Mouse (Mus musculus) liver, adult 2 months (tissue): ENCODE measurements around the gene Spin1. TPM values are rescaled to one million over a fixed set of nuclear protein-coding genes. Genes with fewer than 3 reads are reported as not detected.

Experiments used
- DNase-seq: peaks from one replicate; pipeline ENCODE4 v3.0.0-alpha.2; 2011; ENCODE audit warnings: low read depth, low spot score; ENCODE audit errors: extremely low read depth
- H3K27ac ChIP-seq: fragments of 200-500 bp; replicated peaks from 2 replicates; pipeline ENCODE4 v1.5.1; 2012; ENCODE audit warnings: low read depth, mild to moderate bottlenecking, control low read depth, inconsistent platforms, low read length; ENCODE audit not compliant: insufficient read depth
- H3K27me3 ChIP-seq: fragments of 200-500 bp; 2 replicates; pipeline ENCODE4 v1.6.1; 2012; ENCODE audit warnings: mild to moderate bottlenecking, moderate library complexity, low read length, inconsistent platforms; ENCODE audit not compliant: control insufficient read depth, insufficient read depth
- H3K36me3 ChIP-seq: fragments of 200-500 bp; 2 replicates; pipeline ENCODE4 v1.6.1; 2012; ENCODE audit warnings: low read length, inconsistent platforms; ENCODE audit not compliant: control insufficient read depth, insufficient read depth
- H3K4me1 ChIP-seq: fragments of 200-500 bp; 2 replicates; pipeline ENCODE4 v1.6.1; 2011; ENCODE audit warnings: low read length; ENCODE audit not compliant: control insufficient read depth, insufficient read depth
- H3K4me3 ChIP-seq: fragments of 200-500 bp; 2 replicates; pipeline ENCODE4 v1.5.1; 2011; ENCODE audit warnings: low read depth, mild to moderate bottlenecking, control low read depth, low read length, moderate library complexity; ENCODE audit not compliant: insufficient read depth
- H3K79me2 ChIP-seq: fragments of 200-500 bp; 2 replicates; pipeline ENCODE4 v1.6.1; 2012; ENCODE audit warnings: inconsistent platforms, mild to moderate bottlenecking, low read length, moderate library complexity; ENCODE audit not compliant: control insufficient read depth, insufficient read depth
- H3K9ac ChIP-seq: fragments of 200-500 bp; 2 replicates; pipeline ENCODE4 v1.6.1; 2012; ENCODE audit warnings: low read depth, mild to moderate bottlenecking, control low read depth, inconsistent platforms, low read length
- CTCF ChIP-seq: fragments of 200-500 bp; IDR thresholded peaks from 2 replicates; pipeline ENCODE4 v1.5.1; 2011; ENCODE audit warnings: low read depth, low read length, control low read depth
- POLR2A ChIP-seq: fragments of 200-500 bp; IDR thresholded peaks from 2 replicates; pipeline ENCODE4 v1.6.1; 2011; ENCODE audit warnings: low read length, control low read depth; ENCODE audit not compliant: insufficient read depth; ENCODE audit errors: extremely low read depth
- WGBS: fragments of 180-500 bp; shearing (Covaris S2); methylation state at CpG from one replicate; pipeline ENCODE4 v1.1.7; 2018; 5-methylcytosine and 5-hydroxymethylcytosine counted together
- polyA plus RNA-seq: library from polyadenylated mRNA; depleted of rRNA; stranded (reverse); fragments of >200 nt; gene quantifications from 2 replicates; pipeline ENCODE4 v1.2.3, GENCODE M21; 2012
- total RNA-seq: library from RNA; depleted of rRNA; stranded (reverse); fragments of >200 nt; gene quantifications from 2 replicates; pipeline ENCODE4 v1.2.3, GENCODE M21; 2014

Gene Spin1
- total and polyA plus RNA-seq, 2 experiments: 17.1 to 39.5 TPM

DNA sequence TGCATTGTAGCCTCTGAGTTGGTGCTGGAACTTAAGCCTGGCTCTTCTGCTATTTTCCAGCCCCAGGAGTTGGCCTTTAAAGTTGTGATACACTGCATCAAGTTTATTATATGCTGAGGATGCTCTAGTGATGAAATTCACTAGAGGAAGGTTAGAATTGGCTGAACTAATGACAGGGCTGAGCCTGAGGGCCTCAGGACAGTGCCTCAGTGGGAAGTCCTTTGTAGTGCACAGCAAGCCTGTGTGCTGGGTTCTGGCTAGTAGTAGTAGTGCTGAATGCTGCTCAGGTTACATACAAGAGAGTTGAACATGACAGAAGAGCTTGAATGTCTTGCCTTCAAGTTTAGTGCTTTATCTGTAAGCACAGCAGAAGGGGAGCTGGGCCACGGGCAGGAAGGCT lies 21.3 kb downstream of the Spin1 start:
- no peak overlapping the region for H3K27ac ChIP-seq
- WGBS: 62% methylated on average over 1 of the region's 1 CpGs

DNA sequence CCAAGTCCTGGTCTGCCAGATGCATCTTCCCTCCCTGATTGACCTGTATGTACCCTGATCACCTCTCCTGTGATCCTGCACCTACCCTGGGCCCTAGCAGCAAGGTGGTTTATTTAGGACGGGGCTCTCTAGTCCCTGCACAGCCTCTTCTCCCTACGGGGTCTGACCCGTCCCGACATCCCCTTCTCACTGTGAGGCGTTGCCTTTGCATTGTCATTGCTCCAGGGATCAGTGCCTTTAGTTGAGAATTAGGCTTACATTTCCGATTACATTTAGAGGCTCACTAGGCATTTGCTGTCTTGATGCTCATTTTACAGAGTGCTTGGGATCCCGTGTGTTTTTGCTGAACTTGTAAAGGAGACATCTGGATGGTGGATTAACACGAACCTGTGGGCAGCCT lies 22.1 kb downstream of the Spin1 start:
- peaks cover 23% of the 10 kb centered on the region for H3K4me1 ChIP-seq

More for the DNA sequence above, 21.3 kb downstream of the Spin1 start:
- Histone ChIP-seq H3K27me3 (no peaks in the 10 kb centered on the region), H3K79me2 (peaks cover 74% of the 10 kb centered on the region), H3K9ac (no peak overlapping the region), H3K4me3 (no peak overlapping the region), H3K4me1 (peaks cover 23% of the 10 kb centered on the region), H3K36me3 (peaks cover 5% of the 10 kb centered on the region)
- no peak for DNase-seq
- TF ChIP-seq CTCF (no peak), POLR2A (no peak)

DNA sequence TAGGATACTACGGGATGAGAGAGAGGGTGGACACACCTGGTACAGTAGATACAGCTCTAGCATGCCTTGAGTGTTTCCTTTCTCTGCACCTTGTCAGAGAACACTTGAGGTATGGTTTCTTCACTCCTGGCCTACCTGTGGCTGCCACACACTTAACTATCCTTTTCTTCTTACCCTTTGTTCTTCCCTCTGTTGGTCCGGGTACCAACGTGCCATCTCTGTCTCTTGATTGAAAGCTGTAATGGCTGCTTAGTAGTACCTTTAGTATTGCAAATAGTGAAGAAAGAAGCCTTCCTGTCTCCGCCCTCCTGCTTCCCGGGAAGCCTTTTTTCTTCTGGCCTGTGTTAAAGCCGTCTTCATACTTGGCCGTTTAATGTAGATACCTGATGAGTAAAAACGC lies 24.7 kb downstream of the Spin1 start:
- Histone ChIP-seq H3K27me3 (no peaks in the 10 kb centered on the region), H3K9ac (no peak overlapping the region), H3K36me3 (peaks cover 11% of the 10 kb centered on the region), H3K27ac (no peak overlapping the region), H3K4me1 (peaks cover 13% of the 10 kb centered on the region), H3K79me2 (peaks cover 55% of the 10 kb centered on the region), H3K4me3 (no peak overlapping the region)
- DNase-seq: no peak
- TF ChIP-seq POLR2A (no peak), CTCF (no peak)
- 79% methylated on average over 8 of the region's 8 CpGs for WGBS

More for the DNA sequence above, 22.1 kb downstream of the Spin1 start:
- Histone ChIP-seq H3K27ac (no peak overlapping the region), H3K27me3 (no peaks in the 10 kb centered on the region), H3K9ac (no peak overlapping the region), H3K4me3 (no peak overlapping the region), H3K79me2 (peaks cover 67% of the 10 kb centered on the region), H3K36me3 (peaks cover 5% of the 10 kb centered on the region)
- 92% methylated on average over 8 of the region's 8 CpGs for WGBS
- DNase-seq: no peak
- no peak for TF ChIP-seq CTCF
- TF ChIP-seq POLR2A: no peak

DNA sequence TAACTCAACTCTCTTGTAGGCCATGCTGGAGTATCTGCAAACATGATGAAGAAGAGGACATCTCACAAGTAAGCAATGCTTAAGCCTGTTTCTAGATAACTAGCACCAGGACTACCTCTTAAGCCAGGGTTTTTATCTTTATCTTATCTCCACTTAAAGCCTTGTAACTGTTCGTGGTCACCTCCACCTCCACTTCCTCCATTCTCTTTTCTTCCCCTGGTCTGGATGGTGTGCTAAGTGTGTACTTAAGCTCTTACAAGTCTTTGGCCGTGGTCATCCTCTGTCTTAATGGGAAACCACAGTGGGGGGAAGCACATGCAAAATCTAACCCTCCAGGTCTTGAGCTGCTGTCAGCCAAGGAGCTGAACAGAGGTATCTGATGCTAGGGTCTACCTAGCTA lies 27.2 kb downstream of the Spin1 start:
- H3K9ac ChIP-seq: no peak overlapping the region
- WGBS: 83% methylated on average over 2 of the region's 2 CpGs
- TF ChIP-seq POLR2A: no peak
- no peak for TF ChIP-seq CTCF
- H3K79me2 ChIP-seq: peaks cover 38% of the 10 kb centered on the region
- no peaks in the 10 kb centered on the region for H3K27me3 ChIP-seq
- no peak overlapping the region for H3K27ac ChIP-seq
- no peak for DNase-seq
- H3K36me3 ChIP-seq: peaks cover 13% of the 10 kb centered on the region
- no peak overlapping the region for H3K4me3 ChIP-seq
- peaks cover 5% of the 10 kb centered on the region; the same call in 1 of the 2 replicates for H3K4me1 ChIP-seq

DNA sequence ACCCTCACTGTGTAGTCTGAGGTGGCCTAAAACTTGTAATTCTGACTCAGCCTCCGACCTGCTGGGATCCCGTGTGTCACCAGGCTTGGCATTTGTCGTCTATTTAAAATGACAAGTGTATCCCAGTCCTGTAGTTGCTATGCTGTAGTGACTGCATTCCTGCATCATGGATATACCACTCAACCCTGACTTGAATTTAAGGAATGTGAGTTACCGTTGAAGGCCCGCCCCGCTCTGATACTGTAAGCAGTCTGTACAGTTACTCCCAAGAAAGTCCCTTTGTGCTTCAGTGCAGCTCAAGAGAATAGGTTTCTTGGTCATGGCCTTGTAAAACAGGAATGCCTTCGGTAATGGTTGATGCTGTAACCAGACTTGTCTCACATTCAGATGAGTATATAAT lies 27.7 kb downstream of the Spin1 start:
- no peak overlapping the region for H3K27ac ChIP-seq
- DNase-seq: no peak
- WGBS: 94% methylated on average over 7 of the region's 7 CpGs
- TF ChIP-seq POLR2A (no peak), CTCF (no peak)
- H3K27me3 ChIP-seq: no peaks in the 10 kb centered on the region
- H3K36me3 ChIP-seq: peaks cover 13% of the 10 kb centered on the region
- H3K4me1 ChIP-seq: peaks cover 5% of the 10 kb centered on the region; the same call in 1 of the 2 replicates
- no peak overlapping the region for H3K9ac ChIP-seq
- H3K4me3 ChIP-seq: no peak overlapping the region
- H3K79me2 ChIP-seq: peaks cover 34% of the 10 kb centered on the region

DNA sequence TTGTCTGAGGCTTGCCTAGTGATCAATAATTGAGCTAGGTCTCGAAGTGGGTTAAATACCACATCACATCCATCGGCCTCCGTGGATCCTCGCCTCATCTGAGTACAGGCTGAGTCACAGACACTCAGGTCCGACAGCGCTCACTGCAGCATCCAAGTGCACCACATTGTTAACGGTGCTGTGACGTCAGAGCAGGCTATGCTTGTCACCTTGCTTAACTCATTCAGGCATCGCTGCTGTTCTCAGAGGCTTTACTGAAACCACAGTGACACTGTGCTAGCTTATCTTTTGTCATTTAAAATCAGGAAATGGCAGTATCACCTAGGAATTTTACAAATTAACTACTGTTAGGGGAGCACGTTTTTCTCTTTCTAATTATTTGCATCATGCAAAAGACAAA lies 30.5 kb downstream of the Spin1 start:
- no peaks in the 10 kb centered on the region for H3K27me3 ChIP-seq
- DNase-seq: no peak
- H3K79me2 ChIP-seq: peaks cover 20% of the 10 kb centered on the region; the same call in 1 of the 2 replicates
- H3K27ac ChIP-seq: no peak overlapping the region
- no peaks in the 10 kb centered on the region for H3K4me1 ChIP-seq
- no peak overlapping the region for H3K4me3 ChIP-seq
- no peak for TF ChIP-seq CTCF
- no peak overlapping the region for H3K9ac ChIP-seq
- peaks cover 12% of the 10 kb centered on the region for H3K36me3 ChIP-seq
- WGBS: 83% methylated on average over 10 of the region's 10 CpGs
